Mouse (Mus musculus) pancreas, adult 10 weeks (tissue): ENCODE data around the gene Sdhaf4. TPM values are rescaled to one million over a fixed set of nuclear protein-coding genes. Genes with fewer than 3 reads are reported as not detected.

Source experiments
- polyA plus RNA-seq: library from polyadenylated mRNA; stranded (reverse); fragments of 350-450 nt; fragmentation: Illumina TruSeq; extraction: RNeasy Lipid Tissue Mini Kit (QIAGEN cat#74804); gene quantifications from one replicate; pipeline ENCODE4 v1.2.3, GENCODE M21; 2015; ENCODE audit warnings: low read depth, low replicate concordance; ENCODE audit not compliant: insufficient read depth

Sdhaf4 gene
- polyA plus RNA-seq, result 4.7 TPM

DNA sequence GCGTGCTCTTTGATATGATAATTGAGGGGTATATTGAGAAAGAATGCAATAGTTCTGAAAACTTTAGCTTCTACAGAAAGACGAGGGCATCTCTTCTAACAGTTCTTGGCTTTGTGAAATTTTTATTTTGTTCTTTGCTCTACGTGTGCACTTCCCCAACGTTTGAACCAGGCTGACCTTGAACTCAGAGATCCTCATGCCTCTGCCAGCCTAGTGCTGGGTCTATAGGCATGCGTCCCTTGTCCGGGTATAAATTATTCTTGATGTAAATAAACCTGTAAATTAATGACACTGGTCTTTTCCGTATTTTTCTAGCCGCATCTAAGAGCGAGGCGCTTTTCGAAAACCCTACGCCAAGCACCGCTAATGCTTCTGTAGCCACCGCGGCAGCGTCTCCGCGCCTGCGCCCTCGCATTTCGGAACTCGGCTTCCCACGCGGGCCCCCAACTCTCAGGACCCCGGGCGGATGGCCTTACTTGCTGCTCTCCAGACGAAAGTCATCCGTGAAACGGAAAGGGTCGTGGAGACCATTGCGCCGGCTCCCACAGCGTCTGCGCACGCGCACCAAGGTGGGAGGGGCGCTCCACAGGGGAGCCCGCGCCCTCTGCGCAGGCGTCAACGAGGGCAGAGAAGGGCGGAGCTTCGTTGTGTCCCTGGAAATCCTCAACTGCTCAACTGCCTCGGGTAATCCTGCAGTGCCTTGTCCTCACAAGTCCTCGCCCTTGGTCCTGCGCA lies at the start of gene Sdhaf4:
Gene Sdhaf4 (minus strand): TSS at position 587 of the 735 bp plus-strand sequence.

Other genes with a start within 250 kb of the Sdhaf4 start
- not detected for gene B3gat2, start 243.9 kb downstream of the Sdhaf4 start, polyA plus RNA-seq
- gene Smap1, start 83.3 kb downstream of the Sdhaf4 start, polyA plus RNA-seq, result 23.4 TPM
- 7.4 TPM for gene Fam135a, start 94.7 kb upstream of the Sdhaf4 start, polyA plus RNA-seq
- not detected for gene Col9a1, start 172.0 kb upstream of the Sdhaf4 start, polyA plus RNA-seq